Mouse (Mus musculus): Measurements from ENCODE around the gene Sp100. TPM values are rescaled to one million over a fixed set of nuclear protein-coding genes. Genes with fewer than 3 reads are reported as not detected.
"Not testable (repeated sequence)": the region's sequence is repeated elsewhere in the genome, so short reads cannot be mapped to it uniquely, and the experiment has no call there.

Gene Sp100
- 12.6 and 14.6 TPM in 2 replicates for total RNA-seq (2014; rRNA removed)
- 2.8 and 3.2 TPM in 2 replicates for polyA plus RNA-seq (2012; rRNA removed)

DNA sequence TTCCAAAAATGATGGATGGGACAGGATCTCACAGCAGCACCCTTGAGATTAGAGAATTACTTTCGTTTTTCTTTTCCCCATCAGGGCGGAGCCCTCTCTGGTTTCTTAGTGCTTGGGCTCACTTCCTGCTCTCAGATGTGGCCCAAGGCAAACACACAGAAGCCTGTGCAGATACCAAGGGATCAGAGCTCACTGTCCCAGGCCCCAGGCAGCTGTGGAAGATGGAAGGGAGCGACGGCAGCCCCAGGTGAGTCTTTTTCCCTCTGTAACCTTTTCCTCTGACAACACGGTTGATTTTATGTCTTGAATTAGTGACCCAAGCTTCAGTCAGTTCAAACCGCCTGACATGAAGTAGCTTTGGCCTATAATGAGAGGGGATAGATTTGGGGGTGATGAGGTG is at the start of gene Sp100:
Gene Sp100 (plus strand): TSS at position 108 of the 400 bp plus-strand sequence.
- H3K27ac ChIP-seq (replicated peaks; ENCODE audit: insufficient read depth, low read depth, low read length): peak within 1 kb of the TSS; percentile 83
- DNase-seq (ENCODE audit: extremely low read depth, low read depth, low spot score): peak; percentile 2
- not testable (repeated sequence) for H3K27me3 ChIP-seq (ENCODE audit: control insufficient read depth, insufficient read depth, low read length); H3K4me1 ChIP-seq (ENCODE audit: control insufficient read depth, insufficient read depth, low read length); H3K79me2 ChIP-seq (ENCODE audit: control insufficient read depth, insufficient read depth, low read length); H3K36me3 ChIP-seq (ENCODE audit: control insufficient read depth, insufficient read depth, low read length)
- 41% methylated on average over 6 of the region's 6 CpGs for WGBS
- peak within 1 kb of the TSS; percentile 67 for H3K4me3 ChIP-seq (ENCODE audit: insufficient read depth, low read depth, low read length)
- TF ChIP-seq POLR2A (IDR thresholded peaks at IDR 0.05; ENCODE audit: extremely low read depth, insufficient read depth, low read length): 0 out of 2 replicates have a peak, but pooled peaks have one; percentile 14
- peak within 1 kb of the TSS; percentile 74 for H3K9ac ChIP-seq (ENCODE audit: low read depth, low read length)

DNA sequence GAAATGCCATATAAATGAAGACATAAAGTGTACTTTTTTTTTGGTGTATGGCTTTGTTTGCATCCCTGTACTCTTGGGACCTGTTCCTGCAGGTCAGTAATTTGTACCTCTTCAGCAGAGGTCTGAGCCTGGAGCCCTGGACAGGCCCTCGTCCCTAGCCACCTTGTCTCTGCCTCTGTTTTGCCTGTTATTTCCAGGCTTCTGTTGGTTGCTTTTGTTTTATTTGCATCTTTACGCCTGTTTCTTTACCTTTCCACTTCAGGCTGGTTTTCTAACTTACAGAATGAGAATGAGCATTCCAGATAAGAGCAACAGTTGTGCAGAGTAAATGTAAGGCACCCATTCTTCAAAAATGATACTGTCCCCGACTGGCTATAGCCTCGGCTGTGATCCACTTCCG is 49.7 kb upstream of the Sp100 start, which contains the start of gene Sp140:
Gene Sp140 (plus strand): TSS at position 301 of the 400 bp plus-strand sequence.
- H3K27ac ChIP-seq (replicated peaks; ENCODE audit: insufficient read depth, low read depth, low read length); H3K27me3 ChIP-seq (ENCODE audit: control insufficient read depth, insufficient read depth, low read length); H3K4me1 ChIP-seq (ENCODE audit: control insufficient read depth, insufficient read depth, low read length); H3K79me2 ChIP-seq (ENCODE audit: control insufficient read depth, insufficient read depth, low read length); H3K9ac ChIP-seq (ENCODE audit: low read depth, low read length); DNase-seq (ENCODE audit: extremely low read depth, low read depth, low spot score); H3K36me3 ChIP-seq (ENCODE audit: control insufficient read depth, insufficient read depth, low read length): not testable (repeated sequence)
- WGBS: 57% methylated on average over 1 of the region's 5 CpGs
- 0 out of 2 replicates have a peak within 1 kb of the TSS, but pooled peaks have one; percentile 3 for H3K4me3 ChIP-seq (ENCODE audit: insufficient read depth, low read depth, low read length)

DNA sequence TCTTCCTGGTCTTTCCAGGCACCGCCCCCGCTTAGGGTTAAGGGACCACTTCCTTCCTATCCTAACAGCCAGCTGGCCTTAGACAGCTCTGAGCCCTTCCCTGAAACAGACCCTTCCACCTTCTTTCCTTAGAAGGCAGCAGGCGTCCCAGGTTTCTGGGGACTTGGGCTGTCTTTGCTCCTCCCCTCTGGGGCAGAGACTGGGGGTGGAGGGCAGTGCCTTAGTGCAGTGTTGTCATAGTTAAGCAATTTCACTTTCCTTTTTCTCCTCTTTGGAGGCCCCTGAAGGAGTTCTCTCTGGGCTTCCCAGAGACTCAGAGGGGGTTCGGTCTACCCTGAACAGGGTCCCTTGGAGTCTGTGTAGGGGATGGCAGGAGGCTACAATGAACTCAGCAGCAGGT is 49.0 kb upstream of the Sp100 start:
- H3K79me2 ChIP-seq (ENCODE audit: control insufficient read depth, insufficient read depth, low read length); H3K27me3 ChIP-seq (ENCODE audit: control insufficient read depth, insufficient read depth, low read length); H3K27ac ChIP-seq (replicated peaks; ENCODE audit: insufficient read depth, low read depth, low read length); H3K4me1 ChIP-seq (ENCODE audit: control insufficient read depth, insufficient read depth, low read length); H3K9ac ChIP-seq (ENCODE audit: low read depth, low read length); H3K36me3 ChIP-seq (ENCODE audit: control insufficient read depth, insufficient read depth, low read length): not testable (repeated sequence)
- 0 out of 2 replicates have a peak overlapping the region, but pooled peaks have one; percentile 3 for H3K4me3 ChIP-seq (ENCODE audit: insufficient read depth, low read depth, low read length)
- 59% methylated on average over 4 of the region's 4 CpGs for WGBS
- peak; percentile 19 for DNase-seq (ENCODE audit: extremely low read depth, low read depth, low spot score)

DNA sequence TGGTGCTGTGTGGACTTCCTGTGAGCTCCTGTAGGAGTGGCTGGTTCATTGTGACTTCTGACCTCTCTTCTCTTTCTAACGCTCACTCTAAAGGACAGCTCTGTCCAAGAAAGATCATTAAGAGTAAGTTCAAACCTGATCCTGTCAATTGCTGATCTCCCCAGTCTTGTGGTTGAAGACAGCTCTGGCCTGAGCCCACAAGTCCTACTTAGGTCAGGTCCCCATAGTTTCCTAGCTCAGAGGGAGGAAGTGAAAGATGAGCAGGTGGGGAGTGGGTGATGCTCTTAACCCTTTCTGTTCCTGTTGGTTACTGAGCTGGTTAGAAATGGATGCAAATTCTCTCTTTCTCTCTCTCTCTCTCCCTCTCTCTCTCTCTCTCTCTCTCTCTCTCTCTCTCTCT is 45.4 kb upstream of the Sp100 start:
- H3K27ac ChIP-seq (replicated peaks; ENCODE audit: insufficient read depth, low read depth, low read length): not testable (repeated sequence)

DNA sequence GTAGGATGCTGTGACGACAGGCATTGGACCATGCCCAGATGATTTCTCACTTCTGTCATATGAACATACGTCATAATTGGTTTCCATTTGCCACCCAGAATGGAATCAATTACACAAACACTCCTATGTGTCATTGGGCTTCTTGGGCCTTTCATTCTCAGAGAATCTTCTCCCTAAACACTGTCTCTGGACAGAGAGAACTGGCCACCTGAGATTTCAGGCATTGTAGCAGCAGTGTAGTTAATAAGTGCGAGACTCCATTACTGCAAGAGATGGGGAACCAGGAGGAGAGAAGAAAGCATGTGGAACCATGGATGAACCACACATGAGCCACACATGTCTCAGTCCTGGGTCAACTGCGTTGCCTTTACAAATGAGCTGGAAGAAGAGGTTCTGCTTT is 41.4 kb upstream of the Sp100 start:
- not testable (repeated sequence) for H3K79me2 ChIP-seq (ENCODE audit: control insufficient read depth, insufficient read depth, low read length); H3K9ac ChIP-seq (ENCODE audit: low read depth, low read length); DNase-seq (ENCODE audit: extremely low read depth, low read depth, low spot score); H3K4me1 ChIP-seq (ENCODE audit: control insufficient read depth, insufficient read depth, low read length); H3K27me3 ChIP-seq (ENCODE audit: control insufficient read depth, insufficient read depth, low read length); H3K4me3 ChIP-seq (ENCODE audit: insufficient read depth, low read depth, low read length); H3K36me3 ChIP-seq (ENCODE audit: control insufficient read depth, insufficient read depth, low read length); H3K27ac ChIP-seq (replicated peaks; ENCODE audit: insufficient read depth, low read depth, low read length)
- WGBS: 78% methylated on average over 4 of the region's 4 CpGs

More for the DNA sequence above, 45.4 kb upstream of the Sp100 start:
- not testable (repeated sequence) for H3K27me3 ChIP-seq (ENCODE audit: control insufficient read depth, insufficient read depth, low read length); H3K36me3 ChIP-seq (ENCODE audit: control insufficient read depth, insufficient read depth, low read length); DNase-seq (ENCODE audit: extremely low read depth, low read depth, low spot score); H3K4me3 ChIP-seq (ENCODE audit: insufficient read depth, low read depth, low read length); H3K79me2 ChIP-seq (ENCODE audit: control insufficient read depth, insufficient read depth, low read length); H3K4me1 ChIP-seq (ENCODE audit: control insufficient read depth, insufficient read depth, low read length); H3K9ac ChIP-seq (ENCODE audit: low read depth, low read length)
- 60% methylated on average over 1 of the region's 1 CpGs for WGBS

DNA sequence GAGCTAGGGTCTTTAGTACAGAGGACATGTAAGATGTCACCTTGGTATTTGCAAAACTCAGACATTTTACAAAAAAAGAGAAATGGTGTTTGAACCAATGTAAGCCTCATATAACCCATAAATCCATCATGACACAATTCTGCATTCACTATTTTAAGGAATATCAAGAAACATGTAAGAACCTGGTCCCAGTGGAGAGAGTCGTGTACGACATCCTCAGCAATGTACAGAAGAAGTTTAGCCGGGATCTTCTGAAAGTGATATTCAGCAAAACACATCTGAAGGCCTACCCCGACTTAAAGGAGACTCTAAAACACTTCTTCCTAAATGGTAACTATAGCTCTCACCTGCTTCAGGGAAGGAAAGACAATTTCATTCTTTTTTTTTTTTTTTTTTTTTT is 39.2 kb upstream of the Sp100 start:
- not testable (repeated sequence) for H3K4me3 ChIP-seq (ENCODE audit: insufficient read depth, low read depth, low read length); DNase-seq (ENCODE audit: extremely low read depth, low read depth, low spot score); H3K36me3 ChIP-seq (ENCODE audit: control insufficient read depth, insufficient read depth, low read length); H3K27ac ChIP-seq (replicated peaks; ENCODE audit: insufficient read depth, low read depth, low read length); H3K9ac ChIP-seq (ENCODE audit: low read depth, low read length); H3K79me2 ChIP-seq (ENCODE audit: control insufficient read depth, insufficient read depth, low read length); H3K4me1 ChIP-seq (ENCODE audit: control insufficient read depth, insufficient read depth, low read length); H3K27me3 ChIP-seq (ENCODE audit: control insufficient read depth, insufficient read depth, low read length)
- no CpG with 5 or more reads among the region's 4 CpGs for WGBS

DNA sequence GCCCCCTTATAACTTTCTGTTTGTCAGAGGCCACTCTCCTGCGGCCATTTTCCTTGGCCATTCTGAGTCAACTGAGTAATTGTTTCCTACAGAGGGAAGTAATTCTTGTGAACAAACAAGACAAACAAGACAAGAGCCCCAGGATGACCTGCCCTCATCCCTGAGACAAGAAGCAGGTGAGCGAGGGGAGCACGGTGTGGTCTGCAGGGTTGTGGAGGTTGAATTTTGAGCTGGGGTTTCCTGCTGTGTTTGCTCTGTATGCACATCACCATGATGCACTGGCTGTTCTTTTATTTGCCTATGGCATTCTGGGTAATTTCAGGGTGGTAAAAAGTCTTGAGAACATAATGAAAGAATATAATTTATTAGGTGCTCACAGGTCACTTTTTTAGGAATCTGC is 34.7 kb upstream of the Sp100 start:
- not testable (repeated sequence) for H3K27ac ChIP-seq (replicated peaks; ENCODE audit: insufficient read depth, low read depth, low read length); DNase-seq (ENCODE audit: extremely low read depth, low read depth, low spot score); H3K4me1 ChIP-seq (ENCODE audit: control insufficient read depth, insufficient read depth, low read length); H3K4me3 ChIP-seq (ENCODE audit: insufficient read depth, low read depth, low read length); H3K36me3 ChIP-seq (ENCODE audit: control insufficient read depth, insufficient read depth, low read length); H3K27me3 ChIP-seq (ENCODE audit: control insufficient read depth, insufficient read depth, low read length); H3K9ac ChIP-seq (ENCODE audit: low read depth, low read length); H3K79me2 ChIP-seq (ENCODE audit: control insufficient read depth, insufficient read depth, low read length)
- 89% methylated on average over 3 of the region's 3 CpGs for WGBS

DNA sequence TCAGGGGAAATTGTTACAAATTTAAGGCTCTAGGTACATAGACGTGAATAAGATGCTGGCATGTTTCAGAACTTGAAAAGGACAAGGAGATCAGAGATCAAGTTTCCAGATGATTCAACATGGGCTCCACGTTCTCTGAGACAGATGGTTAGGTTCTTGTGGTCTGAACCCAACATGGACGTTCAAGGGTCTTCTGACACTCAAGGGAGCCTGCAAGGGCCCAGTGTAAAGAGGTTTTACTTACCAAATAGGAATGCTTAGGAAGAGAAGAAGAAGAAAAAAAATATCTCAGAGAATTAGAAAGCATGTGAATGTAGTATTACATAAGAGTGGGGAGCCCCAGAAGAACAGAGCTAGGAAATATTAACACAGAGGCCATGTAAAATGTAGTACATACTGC is 34.0 kb upstream of the Sp100 start:
- DNase-seq (ENCODE audit: extremely low read depth, low read depth, low spot score); H3K27ac ChIP-seq (replicated peaks; ENCODE audit: insufficient read depth, low read depth, low read length); H3K36me3 ChIP-seq (ENCODE audit: control insufficient read depth, insufficient read depth, low read length); H3K79me2 ChIP-seq (ENCODE audit: control insufficient read depth, insufficient read depth, low read length); H3K4me1 ChIP-seq (ENCODE audit: control insufficient read depth, insufficient read depth, low read length); H3K4me3 ChIP-seq (ENCODE audit: insufficient read depth, low read depth, low read length); H3K27me3 ChIP-seq (ENCODE audit: control insufficient read depth, insufficient read depth, low read length); H3K9ac ChIP-seq (ENCODE audit: low read depth, low read length): not testable (repeated sequence)
- 54% methylated on average over 3 of the region's 3 CpGs for WGBS

DNA sequence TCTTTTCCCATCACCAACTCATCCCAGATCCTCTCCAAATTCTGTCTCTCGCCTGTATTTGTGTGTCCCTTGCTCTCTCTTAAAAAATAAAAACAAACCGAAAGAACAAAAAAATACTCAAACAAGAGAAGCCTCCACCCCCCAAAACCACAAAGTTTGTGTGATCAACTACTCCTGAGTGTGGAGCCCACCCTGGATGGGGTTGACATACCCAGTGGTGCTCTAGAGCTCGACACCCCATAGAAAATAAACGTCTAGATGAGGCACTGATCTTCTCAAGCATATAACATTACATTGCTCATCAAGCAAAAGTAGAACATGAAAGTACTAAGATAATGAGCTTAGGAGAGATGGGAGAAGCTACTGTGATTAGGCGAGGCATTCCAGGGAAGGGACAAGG is 32.6 kb upstream of the Sp100 start:
- WGBS: 56% methylated on average over 4 of the region's 5 CpGs

More for the DNA sequence above, 32.6 kb upstream of the Sp100 start:
- H3K4me3 ChIP-seq (ENCODE audit: insufficient read depth, low read depth, low read length); H3K79me2 ChIP-seq (ENCODE audit: control insufficient read depth, insufficient read depth, low read length); H3K4me1 ChIP-seq (ENCODE audit: control insufficient read depth, insufficient read depth, low read length); H3K27me3 ChIP-seq (ENCODE audit: control insufficient read depth, insufficient read depth, low read length); H3K9ac ChIP-seq (ENCODE audit: low read depth, low read length); H3K27ac ChIP-seq (replicated peaks; ENCODE audit: insufficient read depth, low read depth, low read length); DNase-seq (ENCODE audit: extremely low read depth, low read depth, low spot score); H3K36me3 ChIP-seq (ENCODE audit: control insufficient read depth, insufficient read depth, low read length): not testable (repeated sequence)

Measured in liver, adult 2 months (tissue).